Mouse (Mus musculus) hematopoietic stem cell, adult 5-6 weeks (primary cell): ENCODE data around the gene Kmt2e. TPM values are rescaled to one million over a fixed set of nuclear protein-coding genes. Genes with fewer than 3 reads are reported as not detected.

Experiments used
- ATAC-seq, 2 experiments: fragments of 125-278 bp in 1 of 2; replicated peaks in 1 of 2; 2 replicates each; pipeline ENCODE4 v1.8.0; 2016 to 2017; ENCODE audit warnings: inconsistent platforms in 2 of 2, mild to moderate bottlenecking in 2 of 2, moderate number of reproducible peaks in 2 of 2, low read depth in 1 of 2, moderate TSS enrichment in 1 of 2; ENCODE audit not compliant: low FRiP score in 2 of 2, poor library complexity in 2 of 2, severe bottlenecking in 2 of 2, insufficient read depth in 1 of 2, low TSS enrichment in 1 of 2
- total RNA-seq: library from RNA; stranded (forward); fragments of 172-1452, 232-1000 nt; gene quantifications from 2 replicates; pipeline ENCODE4 v1.2.3, GENCODE M21; 2017

The Kmt2e gene
- total RNA-seq, 1 experiment from 2014 or later: 66.6 TPM

- no peak for ATAC-seq
These were observed 28.4 kb upstream of the Kmt2e start for GRCm38 (mm10) chr5:23405666-23406404.

GRCm38 (mm10) chr5:23406405-23406745, 27.9 kb upstream of the Kmt2e start:
- no peak for ATAC-seq

- no peak for ATAC-seq
These were observed 26.1 kb upstream of the Kmt2e start for GRCm38 (mm10) chr5:23408106-23408505.

DNA sequence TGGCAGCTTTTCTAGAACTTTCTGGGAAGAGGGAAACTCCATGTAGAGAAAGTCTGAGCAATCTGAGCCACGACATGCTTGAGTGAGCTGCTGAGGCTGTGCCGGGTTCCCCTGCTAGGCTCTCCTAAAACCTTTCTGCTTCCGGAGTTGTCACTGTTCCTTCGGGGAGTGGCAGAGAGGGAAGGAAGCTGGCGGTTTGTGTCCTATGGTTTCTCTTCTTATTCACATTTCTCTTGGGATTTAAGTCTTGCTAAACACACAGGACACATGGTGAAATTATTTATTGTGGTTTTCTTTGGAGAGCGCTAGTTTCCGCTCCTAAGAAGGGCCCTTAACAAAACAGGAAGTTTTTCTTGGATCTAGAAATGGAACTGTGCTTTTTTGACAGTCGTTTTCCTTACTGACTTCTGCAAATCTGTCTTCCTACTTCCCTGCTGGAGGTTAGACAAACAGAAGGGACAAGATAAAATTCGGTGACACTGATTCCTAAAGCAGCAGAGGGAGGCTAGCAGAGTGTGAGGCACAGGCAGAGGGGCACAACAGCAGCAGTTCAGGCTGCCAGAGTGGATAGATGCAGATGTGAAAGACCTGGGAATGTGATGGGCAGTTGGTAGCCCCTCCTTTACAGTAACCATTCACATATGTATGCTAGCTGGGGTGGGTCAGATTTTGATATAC, 24.1 kb upstream of the Kmt2e start:
- peak; percentile 19 to 78; a peak in 2 of 4 replicates for ATAC-seq

DNA sequence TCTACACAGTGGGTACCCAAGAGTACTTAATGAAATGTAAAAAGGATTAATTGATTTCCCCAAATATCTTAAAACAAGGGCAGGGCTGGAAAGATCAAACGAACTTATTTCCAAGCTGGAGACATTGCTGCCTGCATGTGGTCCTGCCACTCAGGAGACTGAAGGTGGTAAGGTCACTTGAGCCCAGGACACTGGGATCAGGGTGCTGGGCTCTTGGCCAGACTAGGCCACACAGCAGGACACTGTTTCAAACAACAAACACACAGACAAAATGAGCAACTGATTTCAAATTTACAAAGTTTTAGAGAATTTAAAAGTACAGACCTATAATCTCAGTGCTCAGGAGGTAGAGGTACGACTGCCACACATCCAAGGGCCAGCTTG, 23.5 kb upstream of the Kmt2e start:
- no peak for ATAC-seq

DNA sequence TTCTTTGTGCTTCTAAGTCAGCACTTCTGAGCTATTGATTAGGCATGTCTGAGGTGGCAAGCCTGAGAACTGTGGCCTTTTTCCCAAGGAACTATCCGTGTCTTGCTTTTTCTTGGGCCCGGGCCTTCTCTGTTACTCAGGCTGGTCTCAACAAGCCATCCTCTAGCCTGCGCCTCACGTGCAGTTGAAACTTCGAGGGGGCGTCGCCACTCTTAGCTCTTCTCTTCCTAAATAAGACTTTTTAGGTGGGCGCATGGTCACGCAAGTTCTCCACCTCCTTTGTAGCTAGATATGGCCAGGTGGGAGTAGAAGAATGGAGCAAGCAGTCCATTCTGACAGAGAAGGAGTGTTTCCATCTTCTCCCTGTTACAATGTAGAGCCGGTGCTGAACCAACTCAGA, 22.6 kb upstream of the Kmt2e start:
- no peak for ATAC-seq

GRCm38 (mm10) chr5:23412247-23412948, 21.8 kb upstream of the Kmt2e start:
- no peak for ATAC-seq

DNA sequence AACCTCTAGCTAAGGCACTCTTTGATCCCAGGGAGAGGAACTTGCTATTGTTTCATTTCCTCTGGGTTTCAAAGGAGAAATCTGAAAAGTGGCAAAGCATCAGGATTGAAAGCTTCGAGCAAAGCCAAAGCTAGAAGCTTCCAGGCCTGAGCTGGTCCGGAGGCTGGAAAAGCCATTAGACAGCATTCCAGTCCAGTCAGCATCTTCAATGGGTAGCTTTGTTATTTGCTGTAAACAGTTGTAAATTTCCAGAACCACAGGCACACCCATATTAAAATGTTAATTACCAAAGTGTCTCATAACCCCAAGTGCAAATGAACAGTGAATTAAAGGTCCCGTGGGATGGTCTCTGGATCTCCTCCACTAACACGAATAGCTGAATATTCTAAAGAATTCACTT, 21.2 kb upstream of the Kmt2e start:
- no peak for ATAC-seq

DNA sequence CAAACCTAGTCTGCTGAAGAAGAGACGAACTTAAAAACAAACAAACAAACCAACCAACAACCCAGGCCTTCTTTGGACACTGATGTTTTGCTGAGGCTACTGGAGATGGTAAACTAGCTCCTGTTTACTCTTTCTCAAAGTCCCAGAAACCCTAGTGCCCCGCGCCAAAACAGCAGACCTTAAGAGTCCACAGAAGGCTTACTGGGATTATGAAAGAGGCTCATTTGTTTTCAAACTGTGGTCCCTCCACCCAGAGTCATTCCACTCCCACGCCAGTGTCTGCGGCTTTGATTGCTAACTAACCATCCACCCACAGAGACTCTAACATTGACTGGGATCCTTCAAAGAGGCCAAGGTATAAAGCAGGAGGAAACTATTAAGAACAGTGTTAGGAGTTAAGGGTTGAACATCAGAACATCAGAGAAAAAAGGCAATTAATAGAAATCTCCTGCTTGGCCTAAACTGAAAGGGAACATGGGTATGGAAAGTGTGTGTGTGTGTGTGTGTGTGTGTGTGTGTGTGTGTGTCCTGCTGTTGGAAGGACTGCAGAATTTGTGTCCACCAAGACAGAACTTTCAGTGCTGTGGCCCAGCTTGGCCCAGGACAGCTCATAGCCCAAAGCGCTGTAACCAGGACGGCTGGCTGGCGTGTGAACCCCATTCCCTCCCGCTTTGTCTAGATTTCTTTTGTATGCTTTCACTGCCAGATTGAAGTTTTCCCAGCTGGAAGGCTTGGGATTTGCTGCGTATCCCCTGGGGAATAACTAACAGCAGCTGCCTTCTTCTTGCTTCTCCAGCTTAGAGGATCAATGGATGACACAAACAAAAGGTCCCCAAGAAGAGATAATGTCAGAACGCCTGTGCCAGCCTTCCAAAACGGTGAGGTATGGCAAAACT, 20.4 kb upstream of the Kmt2e start:
- ATAC-seq: no peak

- no peak for ATAC-seq
These were observed 19.6 kb upstream of the Kmt2e start for GRCm38 (mm10) chr5:23414490-23415126.

DNA sequence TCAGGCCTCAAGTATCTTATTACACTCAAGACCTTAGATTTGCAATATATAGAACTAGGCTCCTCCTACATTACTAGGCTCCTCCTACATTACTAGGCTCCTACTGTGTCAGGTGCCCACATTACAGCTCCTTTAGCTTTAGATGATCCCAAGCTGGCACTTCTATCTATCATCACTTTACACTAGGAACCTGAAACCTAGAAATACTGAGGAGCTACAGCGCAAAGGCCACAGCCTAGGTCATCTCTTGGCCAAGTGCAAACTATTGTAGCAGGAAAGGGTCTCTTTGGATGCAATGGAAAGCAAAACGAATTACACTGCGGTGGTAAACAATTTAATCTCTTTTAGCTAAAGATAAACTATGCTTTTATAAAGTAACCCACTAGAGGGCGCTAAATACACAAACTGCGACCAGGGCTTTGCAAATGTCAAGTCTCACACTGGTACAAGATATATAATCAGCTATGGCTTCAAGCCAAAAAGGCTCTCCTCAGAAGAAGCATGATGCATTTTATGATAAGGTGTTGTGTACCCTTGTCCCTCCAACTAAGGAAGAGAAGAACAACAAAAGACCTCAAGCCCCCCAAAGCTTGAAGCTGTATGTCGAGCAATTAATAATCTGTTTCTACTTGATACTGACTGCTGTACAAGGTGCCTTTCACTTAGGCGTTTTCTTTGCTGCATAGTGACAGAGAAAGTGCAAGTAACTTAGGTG, 18.5 kb upstream of the Kmt2e start:
- ATAC-seq: peak; percentile 18 to 22; a peak in 2 of 4 replicates

GRCm38 (mm10) chr5:23416286-23416643, 18.0 kb upstream of the Kmt2e start:
- no peak for ATAC-seq

- no peak for ATAC-seq
These were observed 16.5 kb upstream of the Kmt2e start for GRCm38 (mm10) chr5:23417716-23418115.

GRCm38 (mm10) chr5:23418147-23418781, 16.0 kb upstream of the Kmt2e start:
- ATAC-seq: peak; percentile 93 to 97

DNA sequence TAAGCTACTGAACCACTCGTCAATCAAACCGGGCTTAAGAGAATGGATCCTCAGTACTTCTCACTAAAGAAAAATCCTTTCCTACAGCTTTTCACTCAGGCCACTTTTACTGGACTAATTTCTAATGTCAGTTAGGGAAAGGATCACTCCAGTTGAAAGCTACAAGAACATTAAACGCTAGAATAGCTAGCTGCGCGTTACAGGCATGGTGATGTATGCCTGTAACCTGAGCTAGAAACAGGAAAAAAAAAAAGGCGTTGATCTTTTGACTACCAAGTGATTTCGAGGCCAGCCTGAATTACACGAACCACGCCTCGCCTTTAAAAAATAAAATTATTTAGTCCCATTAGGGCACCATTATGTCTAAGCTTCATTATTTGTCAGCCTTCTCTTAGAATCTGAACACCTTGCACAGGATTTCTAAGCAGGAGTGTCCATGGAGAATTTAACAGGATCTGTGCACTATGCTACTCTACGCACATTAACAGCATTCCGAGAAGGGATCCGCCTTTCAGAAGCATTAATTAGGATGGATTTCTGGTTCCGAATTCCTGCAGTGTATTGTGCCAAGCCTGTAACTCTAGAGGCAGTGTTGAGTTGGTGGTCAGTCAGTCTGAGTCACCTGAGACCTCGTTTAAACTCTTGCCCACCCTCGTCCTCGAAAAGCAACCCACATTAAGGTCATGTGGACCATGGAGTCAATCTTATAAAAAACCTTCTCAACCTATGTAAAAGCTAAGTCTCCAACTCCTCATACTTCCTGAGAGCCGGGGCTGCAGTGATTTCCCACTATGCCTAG, 15.2 kb upstream of the Kmt2e start:
- no peak; a peak in 1 of 4 replicates for ATAC-seq
